Mouse (Mus musculus) liver, adult (tissue): ENCODE measurements around the gene Sh3pxd2a.

Source experiments
- GATA4 ChIP-seq: IDR thresholded peaks from 2 replicates; pipeline ENCODE4 v1.6.1; 2014; ENCODE audit warnings: mild to moderate bottlenecking, low read length; ENCODE audit not compliant: insufficient replicate concordance

The Sh3pxd2a gene

GRCm38 (mm10) chr19:47452682-47453081 is 11.5 kb downstream of the Sh3pxd2a start:
- TF ChIP-seq GATA4: no peak

GRCm38 (mm10) chr19:47452211-47452610 is 12.0 kb downstream of the Sh3pxd2a start:
- TF ChIP-seq GATA4: no peak

GRCm38 (mm10) chr19:47451476-47452113 is 12.6 kb downstream of the Sh3pxd2a start:
- TF ChIP-seq GATA4: no peak

GRCm38 (mm10) chr19:47450261-47451137 is 13.7 kb downstream of the Sh3pxd2a start:
- TF ChIP-seq GATA4: no peak

GRCm38 (mm10) chr19:47449513-47450227 is 14.5 kb downstream of the Sh3pxd2a start:
- no peak for TF ChIP-seq GATA4

GRCm38 (mm10) chr19:47448618-47449151 is 15.5 kb downstream of the Sh3pxd2a start:
- no peak for TF ChIP-seq GATA4

- no peak for TF ChIP-seq GATA4
Measured at GRCm38 (mm10) chr19:47446841-47447365, 17.3 kb downstream of the Sh3pxd2a start.

GRCm38 (mm10) chr19:47446130-47446529 is 18.1 kb downstream of the Sh3pxd2a start:
- no peak for TF ChIP-seq GATA4

GRCm38 (mm10) chr19:47445726-47446125 is 18.5 kb downstream of the Sh3pxd2a start:
- no peak for TF ChIP-seq GATA4

- no peak for TF ChIP-seq GATA4
Measured at GRCm38 (mm10) chr19:47444488-47444887, 19.7 kb downstream of the Sh3pxd2a start.

- TF ChIP-seq GATA4: no peak
Measured at GRCm38 (mm10) chr19:47442294-47442627, 21.9 kb downstream of the Sh3pxd2a start.

GRCm38 (mm10) chr19:47441541-47442293 is 22.5 kb downstream of the Sh3pxd2a start:
- no peak for TF ChIP-seq GATA4

- no peak for TF ChIP-seq GATA4
Measured at GRCm38 (mm10) chr19:47440967-47441366, 23.2 kb downstream of the Sh3pxd2a start.

- TF ChIP-seq GATA4: no peak
Measured at GRCm38 (mm10) chr19:47440435-47440803, 23.8 kb downstream of the Sh3pxd2a start.

GRCm38 (mm10) chr19:47439726-47440434 is 24.3 kb downstream of the Sh3pxd2a start:
- TF ChIP-seq GATA4: no peak

GRCm38 (mm10) chr19:47438445-47438844 is 25.8 kb downstream of the Sh3pxd2a start:
- no peak for TF ChIP-seq GATA4
